Mouse (Mus musculus): ENCODE results near the gene Rab30. TPM values are rescaled to one million over a fixed set of nuclear protein-coding genes. Genes with fewer than 3 reads are reported as not detected.
"Not testable (repeated sequence)": the region's sequence is repeated elsewhere in the genome, so short reads cannot be mapped to it uniquely, and the experiment has no call there.

The Rab30 gene
- polyA plus RNA-seq, 1 experiment: 38.7 TPM

DNA sequence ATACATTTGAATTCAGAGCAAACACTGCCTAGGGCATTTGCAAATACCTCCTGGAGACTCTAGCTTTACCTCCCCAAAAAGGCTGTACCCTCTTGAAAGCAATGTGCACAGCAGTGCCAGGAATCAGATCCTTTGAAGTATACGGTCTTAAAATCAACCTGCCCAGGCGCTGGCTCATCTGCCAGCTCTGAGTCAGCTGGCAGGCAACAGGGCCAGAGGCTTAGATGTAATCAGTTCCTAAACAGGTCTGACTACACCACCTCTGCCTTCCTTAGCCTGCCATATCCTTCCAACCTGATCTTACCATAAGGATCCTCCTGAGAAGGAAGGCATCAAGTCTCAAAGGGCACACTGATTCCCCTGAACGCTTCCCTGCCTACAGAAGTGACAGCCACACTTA, 17.7 kb upstream of the Rab30 start:
- Histone ChIP-seq H3K4me3 (ENCODE audit: insufficient read depth, low read length) (no peak overlapping the region), H3K27ac (ENCODE audit: insufficient read depth, low read length) (no peak overlapping the region), H3K4me1 (ENCODE audit: control insufficient read depth, insufficient read depth, low read length) (no peaks in the 10 kb centered on the region)
- TF ChIP-seq CTCF (IDR thresholded peaks at IDR 0.05; ENCODE audit: borderline replicate concordance, insufficient read depth, low read length) (no peak), POLR2A (IDR thresholded peaks at IDR 0.05; ENCODE audit: low read depth, low read length) (no peak)

GRCm38 (mm10) chr7:92724261-92724660, 17.1 kb upstream of the Rab30 start:
- H3K4me1 ChIP-seq (ENCODE audit: control insufficient read depth, insufficient read depth, low read length): no peaks in the 10 kb centered on the region
- TF ChIP-seq POLR2A (IDR thresholded peaks at IDR 0.05; ENCODE audit: low read depth, low read length): no peak
- TF ChIP-seq CTCF (IDR thresholded peaks at IDR 0.05; ENCODE audit: borderline replicate concordance, insufficient read depth, low read length): no peak
- no peak overlapping the region for H3K4me3 ChIP-seq (ENCODE audit: insufficient read depth, low read length)
- no peak overlapping the region for H3K27ac ChIP-seq (ENCODE audit: insufficient read depth, low read length)

DNA sequence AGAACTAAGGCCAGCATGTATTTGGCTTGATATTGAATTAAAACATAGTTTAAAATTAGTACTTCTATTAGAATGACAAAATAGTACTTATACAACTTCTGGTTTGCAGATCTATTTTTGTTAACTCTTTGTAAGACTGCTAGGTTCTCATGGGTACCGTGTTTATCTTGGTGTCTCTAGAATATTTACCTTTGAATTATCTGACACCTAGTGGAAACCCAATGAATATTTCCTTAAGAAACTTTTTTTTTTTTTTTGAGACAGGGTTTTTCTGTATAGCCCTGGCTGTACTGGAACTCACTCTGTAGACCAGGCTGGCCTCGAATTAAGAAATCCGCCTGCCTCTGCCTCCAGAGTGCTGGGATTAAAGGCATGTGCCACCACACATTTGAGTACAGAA, 11.8 kb upstream of the Rab30 start:
- H3K27ac ChIP-seq (ENCODE audit: insufficient read depth, low read length); H3K4me1 ChIP-seq (ENCODE audit: control insufficient read depth, insufficient read depth, low read length); H3K4me3 ChIP-seq (ENCODE audit: insufficient read depth, low read length): not testable (repeated sequence)

DNA sequence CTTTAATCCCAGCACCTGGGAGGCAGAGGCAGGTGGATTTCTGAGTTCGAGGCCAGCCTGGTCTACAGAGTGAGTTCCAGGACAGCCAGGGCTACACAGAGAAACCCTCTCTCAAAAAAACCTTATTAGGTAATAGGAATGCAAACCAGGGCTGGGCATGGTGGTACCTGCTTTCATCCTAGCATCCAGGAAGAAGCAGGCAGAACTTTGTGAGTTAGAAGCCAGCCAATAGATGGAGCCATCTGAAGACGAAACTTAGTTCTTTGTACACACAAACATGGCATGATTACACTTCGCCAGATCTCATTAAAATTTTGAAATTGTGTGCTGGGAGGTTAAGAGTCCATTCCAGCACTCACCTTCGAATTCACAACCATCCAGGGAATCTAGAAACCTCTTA, 10.9 kb upstream of the Rab30 start:
- TF ChIP-seq POLR2A (IDR thresholded peaks at IDR 0.05; ENCODE audit: low read depth, low read length): peak; percentile 28; the same call in 1 of the 2 replicates
- no peak for TF ChIP-seq CTCF (IDR thresholded peaks at IDR 0.05; ENCODE audit: borderline replicate concordance, insufficient read depth, low read length)
- no peak overlapping the region for H3K4me3 ChIP-seq (ENCODE audit: insufficient read depth, low read length)
- H3K27ac ChIP-seq (ENCODE audit: insufficient read depth, low read length): no peak overlapping the region
- H3K4me1 ChIP-seq (ENCODE audit: control insufficient read depth, insufficient read depth, low read length): peaks cover 2% of the 10 kb centered on the region; the same call in 1 of the 2 replicates

DNA sequence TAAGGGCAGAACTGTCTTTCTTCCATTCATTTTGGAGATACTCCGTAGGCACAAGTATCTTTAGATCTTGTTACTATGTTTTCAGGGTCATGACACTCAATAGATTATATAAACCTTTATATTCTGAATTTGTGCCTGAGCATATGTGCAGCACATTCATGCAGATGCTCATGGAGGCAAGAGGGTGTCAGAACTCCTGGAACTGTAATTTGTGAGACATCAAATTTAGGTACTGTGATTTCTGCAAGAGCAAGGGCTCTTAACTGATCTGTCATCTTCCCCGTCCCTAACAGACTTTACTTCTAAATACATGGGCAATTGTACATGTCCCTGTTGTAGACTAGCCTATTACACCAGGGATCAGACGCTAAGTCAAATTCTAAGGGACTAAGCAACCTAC, 10.4 kb upstream of the Rab30 start:
- no peak overlapping the region for H3K4me3 ChIP-seq (ENCODE audit: insufficient read depth, low read length)
- H3K4me1 ChIP-seq (ENCODE audit: control insufficient read depth, insufficient read depth, low read length): peaks cover 2% of the 10 kb centered on the region; the same call in 1 of the 2 replicates
- H3K27ac ChIP-seq (ENCODE audit: insufficient read depth, low read length): no peak overlapping the region
- TF ChIP-seq POLR2A (IDR thresholded peaks at IDR 0.05; ENCODE audit: low read depth, low read length): peak; percentile 47; the same call in 1 of the 2 replicates
- no peak for TF ChIP-seq CTCF (IDR thresholded peaks at IDR 0.05; ENCODE audit: borderline replicate concordance, insufficient read depth, low read length)

DNA sequence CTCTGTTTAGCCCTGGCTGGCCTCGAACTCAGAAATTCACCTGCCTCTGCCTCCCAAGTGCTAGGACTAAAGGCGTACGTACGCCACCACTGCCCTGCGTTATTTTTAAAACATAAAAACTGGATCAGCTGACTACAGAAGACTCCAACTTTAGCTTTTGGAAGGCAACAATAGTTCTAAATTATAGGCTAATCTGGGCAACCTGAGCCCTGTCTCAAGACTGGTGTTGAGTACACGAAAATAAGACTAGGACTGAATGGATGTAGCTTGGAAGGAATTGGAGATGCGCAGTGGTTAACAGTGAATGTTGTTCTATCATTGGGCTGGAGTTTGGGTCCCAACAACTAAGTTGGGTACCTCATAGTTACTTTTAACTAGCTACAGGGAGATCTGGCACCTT, 9.3 kb upstream of the Rab30 start:
- TF ChIP-seq POLR2A (IDR thresholded peaks at IDR 0.05; ENCODE audit: low read depth, low read length) (peak; percentile 39; the same call in 1 of the 2 replicates), CTCF (IDR thresholded peaks at IDR 0.05; ENCODE audit: borderline replicate concordance, insufficient read depth, low read length) (no peak)
- peaks cover 2% of the 10 kb centered on the region; the same call in 1 of the 2 replicates for H3K4me1 ChIP-seq (ENCODE audit: control insufficient read depth, insufficient read depth, low read length)
- no peak overlapping the region for H3K27ac ChIP-seq (ENCODE audit: insufficient read depth, low read length)
- H3K4me3 ChIP-seq (ENCODE audit: insufficient read depth, low read length): no peak overlapping the region

- TF ChIP-seq CTCF (IDR thresholded peaks at IDR 0.05; ENCODE audit: borderline replicate concordance, insufficient read depth, low read length): no peak
- TF ChIP-seq POLR2A (IDR thresholded peaks at IDR 0.05; ENCODE audit: low read depth, low read length): no peak
- Histone ChIP-seq H3K4me1 (ENCODE audit: control insufficient read depth, insufficient read depth, low read length) (peaks cover 4% of the 10 kb centered on the region; the same call in 1 of the 2 replicates), H3K27ac (ENCODE audit: insufficient read depth, low read length) (peak overlapping the region; percentile 86), H3K4me3 (ENCODE audit: insufficient read depth, low read length) (no peak overlapping the region)
Measured at GRCm38 (mm10) chr7:92737560-92737959, 3.8 kb upstream of the Rab30 start.

DNA sequence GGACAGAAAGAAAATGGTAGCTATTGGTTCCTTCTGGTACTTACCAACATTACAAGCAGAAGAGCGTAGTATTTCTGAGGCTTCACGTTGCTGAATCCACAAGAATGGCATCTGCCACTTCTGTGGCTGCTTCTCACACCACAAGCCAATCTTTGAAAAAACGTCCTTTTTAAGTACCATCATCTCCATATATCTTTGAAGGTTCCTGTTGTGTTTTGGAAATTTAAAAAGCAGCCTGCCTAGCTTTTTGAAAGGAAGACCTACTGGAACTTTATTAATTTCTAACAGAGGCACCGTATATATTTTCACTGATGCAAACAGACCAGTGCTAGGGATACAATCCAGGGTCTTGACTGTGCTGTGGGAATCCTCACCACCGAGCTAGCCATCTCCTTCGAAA, 1.4 kb upstream of the Rab30 start:
- TF ChIP-seq CTCF (IDR thresholded peaks at IDR 0.05; ENCODE audit: borderline replicate concordance, insufficient read depth, low read length): no peak
- TF ChIP-seq POLR2A (IDR thresholded peaks at IDR 0.05; ENCODE audit: low read depth, low read length): peak; percentile 35; the same call in 1 of the 2 replicates
- Histone ChIP-seq H3K4me3 (ENCODE audit: insufficient read depth, low read length) (peak overlapping the region; percentile 96), H3K4me1 (ENCODE audit: control insufficient read depth, insufficient read depth, low read length) (peaks cover 13% of the 10 kb centered on the region), H3K27ac (ENCODE audit: insufficient read depth, low read length) (peak overlapping the region; percentile 66)

DNA sequence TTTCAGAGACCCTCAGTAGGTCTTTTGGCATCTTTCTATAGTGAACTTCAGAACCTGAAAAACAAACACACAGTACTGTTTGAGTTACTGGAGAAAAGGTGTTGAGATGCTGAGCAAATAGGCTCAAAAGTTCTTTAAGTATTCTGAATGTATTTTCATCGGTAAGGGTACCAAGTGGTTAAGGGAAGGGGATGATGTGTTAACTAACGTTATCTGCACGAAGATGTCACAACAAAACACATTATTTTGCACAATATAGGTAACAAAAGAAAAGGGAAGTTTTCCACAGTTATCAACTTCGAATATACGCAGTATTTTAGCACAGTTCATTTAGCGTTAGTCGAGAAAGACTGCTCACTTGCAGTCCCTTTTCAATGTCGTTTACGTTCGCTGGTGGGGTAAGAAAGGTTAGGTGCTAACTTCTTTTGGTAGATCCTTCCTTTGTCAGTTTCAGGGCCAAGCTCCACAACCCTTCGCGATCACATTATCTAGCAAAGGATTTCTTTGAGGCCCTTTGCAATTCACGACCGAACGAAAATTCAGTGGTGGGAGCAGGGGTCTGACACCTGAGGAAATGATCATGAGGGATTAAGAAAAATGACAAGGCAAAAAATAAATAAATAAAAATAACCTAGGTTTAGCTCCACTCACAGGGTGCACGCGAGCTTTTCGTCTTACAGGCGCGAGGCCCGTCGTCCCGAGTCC, 840 bp upstream of the Rab30 start:
- Histone ChIP-seq H3K27ac (ENCODE audit: insufficient read depth, low read length) (peak overlapping the region; percentile 66), H3K4me3 (ENCODE audit: insufficient read depth, low read length) (peak overlapping the region; percentile 96), H3K4me1 (ENCODE audit: control insufficient read depth, insufficient read depth, low read length) (peaks cover 13% of the 10 kb centered on the region)
- TF ChIP-seq POLR2A (IDR thresholded peaks at IDR 0.05; ENCODE audit: low read depth, low read length) (no peak; the same call in 1 of the 2 replicates), CTCF (IDR thresholded peaks at IDR 0.05; ENCODE audit: borderline replicate concordance, insufficient read depth, low read length) (no peak)

DNA sequence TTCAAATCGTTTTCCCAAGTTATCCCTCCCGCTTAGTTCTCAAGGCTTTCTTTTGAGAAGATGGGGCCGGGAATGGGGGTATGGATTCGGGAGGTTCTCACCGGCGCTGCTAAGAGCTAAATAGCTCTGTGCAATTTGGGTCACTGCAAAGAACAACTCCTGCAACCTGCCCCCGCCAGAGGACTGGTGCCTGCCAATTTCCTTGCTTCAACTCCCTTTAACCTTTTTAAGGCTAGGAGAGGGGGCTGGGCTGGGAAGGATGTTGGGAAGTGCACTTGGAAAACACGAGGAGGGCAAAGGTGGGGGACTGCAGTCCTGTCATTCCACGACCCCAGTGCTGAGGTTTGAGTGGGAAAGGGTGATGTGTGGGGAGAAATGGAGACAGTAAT, 452 bp downstream of the Rab30 start:
- TF ChIP-seq CTCF (IDR thresholded peaks at IDR 0.05; ENCODE audit: borderline replicate concordance, insufficient read depth, low read length) (no peak), POLR2A (IDR thresholded peaks at IDR 0.05; ENCODE audit: low read depth, low read length) (0 out of 2 replicates have a peak, but pooled peaks have one; percentile 9)
- Histone ChIP-seq H3K4me3 (ENCODE audit: insufficient read depth, low read length) (peak overlapping the region; percentile 78), H3K27ac (ENCODE audit: insufficient read depth, low read length) (peak overlapping the region; percentile 48), H3K4me1 (ENCODE audit: control insufficient read depth, insufficient read depth, low read length) (peaks cover 13% of the 10 kb centered on the region)
